10 mouse cellular contexts compared by ENCODE assay signal in genomic region chr12:75731927-75732443, GRCm38 (mm10).
A peak's percentile ranks its signal among the peaks of the same experiment; 100 is the strongest.
DNase-seq lines count a peak whose midpoint lies in the region; ATAC-seq lines count a peak whose summit lies in the region.
"Had no signal": no experiment of that assay in that cellular context is flagged by ENCODE, and none has a peak within 500 bp of the region (broad histone marks: within the 10 kb centered on the region; RNA-seq: fewer than 3 reads in every experiment).

No protein-coding gene starts in this region.

- DNase-seq in cerebellum, postnatal 10 days, result peak; percentile 16 to 22
- DNase-seq in kidney, adult 9 months, result peak; percentile 34
- no peak for DNase-seq in kidney, postnatal 14 days
- peak; percentile 74 for DNase-seq in A20 (ENCODE audit: low read depth, low spot score)
- DNase-seq in induced T-regulatory cell, adult 2 months (ENCODE audit: low read depth), result peak; percentile 29
- DNase-seq: embryo, embryonic 11 days; gastrocnemius, adult 2 months; thymus, postnatal 14 days had no signal

- no peak for ATAC-seq in cerebellum, adult (ENCODE audit: insufficient number of reproducible peaks, low FRiP score, low TSS enrichment)
- ATAC-seq in frontal cortex, adult (ENCODE audit: low TSS enrichment), result no peak
